Mouse (Mus musculus) forebrain, embryonic 14.5 days (tissue): ENCODE measurements at regions not wholly inside any gene's neighbourhood (a gene's known extent, or its start where the extent isn't known, plus 50 kb on each side); places are given as distances from the start of the nearest gene placed in this dataset.
A peak's percentile ranks its signal among the peaks of the same experiment; 100 is the strongest.

Experiments used
- ATAC-seq: fragments of 200-750 bp; cut with Nextera tagmentation; 2 replicates; pipeline ENCODE4 v1.8.0; 2017; ENCODE audit warnings: mild to moderate bottlenecking, moderate library complexity
- DNase-seq: peaks from one replicate; pipeline ENCODE4 v3.0.0-alpha.2; 2015; ENCODE audit warnings: low spot score
- H3K27ac ChIP-seq: fragments of 300-500 bp; sonication (generic); 2 replicates; pipeline ENCODE4 v1.5.1; 2014; ENCODE audit warnings: low read depth, mild to moderate bottlenecking, control low read depth, low read length, moderate library complexity
- H3K27me3 ChIP-seq: fragments of 300-500 bp; sonication (generic); replicated peaks from 2 replicates; pipeline ENCODE4 v1.6.1; 2014; ENCODE audit warnings: low read length, control low read depth, mixed read lengths; ENCODE audit not compliant: control insufficient read depth, insufficient read depth
- H3K36me3 ChIP-seq: fragments of 300-500 bp; sonication (generic); 2 replicates; pipeline ENCODE4 v1.6.1; 2014; ENCODE audit warnings: low read length, control low read depth; ENCODE audit not compliant: control insufficient read depth, insufficient read depth
- H3K4me1 ChIP-seq: fragments of 300-500 bp; sonication (generic); 2 replicates; pipeline ENCODE4 v1.6.1; 2014; ENCODE audit warnings: antibody characterized with exemption, low read length, control low read depth; ENCODE audit not compliant: control insufficient read depth, insufficient read depth
- H3K4me2 ChIP-seq: fragments of 300-500 bp; sonication (generic); 2 replicates; pipeline ENCODE4 v1.6.1; 2014; ENCODE audit warnings: mild to moderate bottlenecking, control low read depth, low read length
- H3K4me3 ChIP-seq: fragments of 300-500 bp; sonication (generic); 2 replicates; pipeline ENCODE4 v1.5.1; 2014; ENCODE audit warnings: low read depth, low read length, control low read depth
- H3K9ac ChIP-seq: fragments of 300-500 bp; sonication (generic); 2 replicates; pipeline ENCODE4 v1.6.1; 2014; ENCODE audit warnings: mild to moderate bottlenecking, low read length, control low read depth, moderate library complexity
- H3K9me3 ChIP-seq: fragments of 300-500 bp; sonication (generic); replicated peaks from 2 replicates; pipeline ENCODE4 v1.6.1; 2016; ENCODE audit warnings: low read length, control low read depth, mixed read lengths; ENCODE audit not compliant: control insufficient read depth
- WGBS: fragments of 180-500 bp; shearing (Covaris S2); extraction: QIAGEN DNeasy Blood & Tissue Kit; methylation state at CpG from one replicate; pipeline ENCODE4 v1.1.7; 2014; 5-methylcytosine and 5-hydroxymethylcytosine counted together

DNA sequence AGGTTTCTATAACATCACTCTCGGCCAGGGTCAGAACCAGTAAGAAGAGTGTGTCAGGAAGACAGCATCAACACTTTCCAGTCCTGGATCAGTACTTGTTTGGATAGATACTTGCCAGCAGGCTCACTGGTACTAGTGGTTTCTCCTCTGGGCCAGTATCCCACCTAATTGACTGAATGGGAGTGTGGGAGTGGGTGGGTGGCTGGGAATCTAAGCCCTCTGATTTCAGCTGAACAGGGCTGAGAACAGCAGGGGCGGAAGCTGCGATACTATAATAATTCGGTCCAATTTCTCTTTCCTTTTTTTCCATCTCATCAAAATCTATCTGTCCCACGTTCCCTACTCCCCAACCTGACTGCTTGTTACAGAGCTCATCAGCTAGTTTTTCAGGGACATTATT lies 217.0 kb downstream of the Rnf144b start:
- no peak overlapping the region for H3K27ac ChIP-seq
- H3K4me2 ChIP-seq, result no peak overlapping the region
- H3K27me3 ChIP-seq, result no peaks in the 10 kb centered on the region
- 76% methylated on average over 5 of the region's 5 CpGs for WGBS
- DNase-seq (no peak), ATAC-seq (no peak)
- H3K9ac ChIP-seq, result no peak overlapping the region
- H3K4me3 ChIP-seq, result no peak overlapping the region
- peaks cover 6% of the 10 kb centered on the region; the same call in 1 of the 2 replicates for H3K4me1 ChIP-seq
- no peaks in the 10 kb centered on the region for H3K9me3 ChIP-seq
- no peaks in the 10 kb centered on the region for H3K36me3 ChIP-seq

DNA sequence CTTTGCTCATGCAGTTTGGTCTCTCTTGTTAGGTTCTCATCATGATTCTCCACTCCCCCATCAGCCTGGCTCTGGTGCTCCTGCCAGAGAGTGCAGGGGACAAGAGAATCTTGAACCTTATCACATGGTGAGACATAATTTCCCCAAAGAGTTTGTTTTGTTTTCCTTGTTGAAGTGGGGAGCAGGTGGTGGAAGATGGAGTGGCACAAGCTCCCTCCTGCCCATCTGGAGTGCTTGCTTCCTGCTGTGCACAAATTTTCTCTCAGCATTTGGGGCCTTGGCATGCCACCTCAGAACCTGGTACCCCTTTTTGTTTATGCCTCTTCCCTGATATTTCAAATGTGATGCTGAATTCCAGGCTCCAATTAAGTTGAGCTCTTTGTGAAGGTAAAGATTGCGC lies 219.9 kb downstream of the Rnf144b start:
- H3K9me3 ChIP-seq, result no peaks in the 10 kb centered on the region
- no peak overlapping the region for H3K4me2 ChIP-seq
- no peak for ATAC-seq
- WGBS, result 79% methylated on average over 1 of the region's 1 CpGs
- no peaks in the 10 kb centered on the region for H3K36me3 ChIP-seq
- peak; percentile 53 for DNase-seq
- no peak overlapping the region for H3K27ac ChIP-seq
- H3K27me3 ChIP-seq, result no peaks in the 10 kb centered on the region
- H3K4me1 ChIP-seq, result peaks cover 4% of the 10 kb centered on the region; the same call in 1 of the 2 replicates
- H3K4me3 ChIP-seq, result no peak overlapping the region
- H3K9ac ChIP-seq, result no peak overlapping the region

DNA sequence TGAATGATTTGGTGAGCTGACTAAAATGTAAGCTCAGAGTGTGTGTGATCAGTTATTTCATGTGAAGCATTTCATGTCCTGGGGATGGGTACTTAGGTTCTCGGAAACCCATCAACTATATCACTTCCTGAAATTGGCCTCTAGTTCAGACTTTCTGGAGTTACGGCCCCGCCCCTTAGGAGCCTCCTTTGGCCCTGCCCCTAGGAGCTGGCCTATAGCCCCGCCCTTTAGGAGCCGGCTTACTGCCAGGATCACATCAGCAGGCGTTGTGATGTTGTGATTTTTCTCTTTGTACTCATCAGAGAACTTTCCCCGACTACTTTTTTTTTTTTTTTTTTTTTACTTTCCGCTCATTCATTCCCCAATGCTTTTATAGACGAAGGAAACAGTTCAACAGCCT lies 223.1 kb downstream of the Rnf144b start:
- DNase-seq (peak; percentile 42), ATAC-seq (no peak)
- Histone ChIP-seq H3K36me3 (no peaks in the 10 kb centered on the region), H3K27ac (no peak overlapping the region), H3K4me3 (no peak overlapping the region), H3K27me3 (no peaks in the 10 kb centered on the region), H3K9ac (no peak overlapping the region), H3K4me1 (peaks cover 6% of the 10 kb centered on the region; the same call in 1 of the 2 replicates), H3K4me2 (no peak overlapping the region), H3K9me3 (no peaks in the 10 kb centered on the region)
- 37% methylated on average over 9 of the region's 9 CpGs for WGBS

DNA sequence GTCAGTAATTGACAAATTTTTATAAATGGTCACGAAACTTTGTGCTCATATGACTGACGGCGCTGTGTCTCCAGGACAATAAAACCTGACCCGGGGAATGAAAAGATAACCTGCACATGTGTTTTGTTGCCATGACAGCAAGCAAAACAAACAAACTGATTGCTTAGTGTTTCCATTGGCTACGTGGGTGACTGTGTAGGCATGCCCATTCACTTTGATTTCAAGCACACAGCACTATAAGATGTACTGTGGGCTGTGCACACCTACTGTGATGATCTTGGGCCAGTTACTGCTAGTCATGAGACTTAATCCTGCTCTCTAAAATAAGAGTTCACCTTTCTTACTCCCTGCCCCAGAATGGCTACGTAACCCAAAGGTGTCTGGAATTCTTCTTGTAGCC lies 225.4 kb downstream of the Rnf144b start:
- ATAC-seq (no peak), DNase-seq (no peak)
- no peak overlapping the region for H3K27ac ChIP-seq
- H3K4me2 ChIP-seq, result no peak overlapping the region
- WGBS, result 71% methylated on average over 6 of the region's 6 CpGs
- no peak overlapping the region for H3K4me3 ChIP-seq
- H3K36me3 ChIP-seq, result no peaks in the 10 kb centered on the region
- H3K4me1 ChIP-seq, result peaks cover 6% of the 10 kb centered on the region; the same call in 1 of the 2 replicates
- H3K9me3 ChIP-seq, result no peaks in the 10 kb centered on the region
- H3K27me3 ChIP-seq, result no peaks in the 10 kb centered on the region
- no peak overlapping the region for H3K9ac ChIP-seq

DNA sequence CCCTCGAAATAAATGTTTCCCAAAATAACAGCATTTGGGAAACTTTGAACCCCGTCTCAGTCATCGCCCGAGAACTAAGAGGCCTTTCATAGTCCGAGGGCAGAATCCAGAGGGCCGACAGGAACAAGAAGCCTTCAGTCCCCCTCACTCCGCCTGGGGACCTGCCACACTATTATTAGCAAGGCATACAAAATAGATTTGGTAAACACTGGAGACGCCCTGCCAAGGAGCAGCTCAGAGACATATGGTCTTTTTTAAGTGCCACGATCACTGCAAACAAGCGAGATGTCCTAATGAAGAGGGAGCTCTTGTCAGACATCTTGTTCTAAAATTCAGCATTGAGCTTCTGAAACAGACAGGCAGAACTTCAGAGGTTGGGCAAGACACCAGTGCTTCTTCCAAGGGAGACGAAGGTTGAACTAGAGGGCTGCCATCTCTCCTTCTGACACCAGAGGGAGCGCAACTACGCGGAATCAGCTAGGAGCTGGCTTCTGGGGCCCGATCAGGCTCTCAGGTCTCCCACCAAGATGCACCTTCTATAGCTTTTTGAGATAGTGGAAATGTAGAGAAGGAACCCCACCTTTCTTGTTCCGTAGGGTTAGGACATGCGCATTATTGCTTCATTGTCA lies 226.2 kb downstream of the Rnf144b start:
- ATAC-seq, result peak; percentile 72
- 19% methylated on average over 17 of the region's 17 CpGs for WGBS

DNA sequence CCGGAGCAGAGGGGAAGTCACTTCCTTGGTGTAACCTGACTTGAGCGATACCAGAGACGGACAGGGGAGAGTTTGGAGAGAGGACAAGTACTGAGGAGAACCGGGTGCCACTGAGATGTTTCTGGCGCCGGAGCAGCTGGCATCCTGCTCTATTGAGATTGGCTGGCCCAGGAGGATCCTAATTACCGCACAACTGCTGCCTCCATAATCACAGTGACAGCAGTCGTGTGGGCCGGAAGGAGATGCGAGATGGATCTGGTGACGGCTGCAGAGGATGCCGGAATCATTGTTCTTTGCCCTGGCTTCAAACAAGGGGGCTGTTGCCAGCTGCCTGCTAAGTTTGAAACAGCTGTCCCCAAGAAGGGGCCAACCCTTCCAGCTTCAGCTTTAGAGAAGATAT lies 232.0 kb downstream of the Rnf144b start:
- Histone ChIP-seq H3K9ac (no peak overlapping the region), H3K27ac (no peak overlapping the region), H3K27me3 (no peaks in the 10 kb centered on the region), H3K4me1 (0 out of 2 replicates have a peak, but pooled peaks cover 2% of the 10 kb centered on the region), H3K4me3 (no peak overlapping the region), H3K36me3 (no peaks in the 10 kb centered on the region), H3K9me3 (no peaks in the 10 kb centered on the region), H3K4me2 (no peak overlapping the region)
- WGBS, result 85% methylated on average over 12 of the region's 12 CpGs
- no peak for ATAC-seq
- DNase-seq, result peak; percentile 38

More for the DNA sequence above, 226.2 kb downstream of the Rnf144b start:
- H3K27me3 ChIP-seq, result no peaks in the 10 kb centered on the region
- no peaks in the 10 kb centered on the region for H3K36me3 ChIP-seq
- H3K9me3 ChIP-seq, result no peaks in the 10 kb centered on the region
- peaks cover 6% of the 10 kb centered on the region; the same call in 1 of the 2 replicates for H3K4me1 ChIP-seq
- no peak overlapping the region for H3K4me3 ChIP-seq
- no peak overlapping the region for H3K27ac ChIP-seq
- no peak overlapping the region for H3K4me2 ChIP-seq
- no peak overlapping the region for H3K9ac ChIP-seq
- DNase-seq, result peak; percentile 91

DNA sequence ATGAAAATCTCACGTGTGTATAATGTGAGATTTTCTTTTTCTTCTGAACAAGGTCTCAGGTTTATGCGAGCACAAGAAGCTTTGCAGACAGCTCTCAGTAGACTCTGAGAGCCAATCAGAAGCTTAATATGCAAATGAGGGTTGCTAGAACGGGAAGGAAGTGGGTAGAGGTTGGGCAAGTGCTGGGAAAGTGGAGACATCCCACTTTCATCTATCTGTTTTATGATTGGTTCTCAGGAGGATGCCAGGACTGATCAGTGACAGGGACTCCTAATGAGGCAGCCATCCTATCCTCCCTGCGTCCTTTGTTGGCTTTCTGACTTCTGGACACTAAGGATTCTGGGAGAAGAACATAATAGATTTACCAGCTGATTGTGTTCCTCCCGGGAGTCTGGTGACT lies 232.7 kb downstream of the Rnf144b start:
- H3K4me2 ChIP-seq, result no peak overlapping the region
- ATAC-seq (no peak), DNase-seq (no peak)
- no peak overlapping the region for H3K4me3 ChIP-seq
- no peak overlapping the region for H3K9ac ChIP-seq
- no peak overlapping the region for H3K27ac ChIP-seq
- no peaks in the 10 kb centered on the region for H3K9me3 ChIP-seq
- H3K36me3 ChIP-seq, result no peaks in the 10 kb centered on the region
- 0 out of 2 replicates have a peak, but pooled peaks cover 2% of the 10 kb centered on the region for H3K4me1 ChIP-seq
- WGBS, result 67% methylated on average over 5 of the region's 5 CpGs
- H3K27me3 ChIP-seq, result no peaks in the 10 kb centered on the region

DNA sequence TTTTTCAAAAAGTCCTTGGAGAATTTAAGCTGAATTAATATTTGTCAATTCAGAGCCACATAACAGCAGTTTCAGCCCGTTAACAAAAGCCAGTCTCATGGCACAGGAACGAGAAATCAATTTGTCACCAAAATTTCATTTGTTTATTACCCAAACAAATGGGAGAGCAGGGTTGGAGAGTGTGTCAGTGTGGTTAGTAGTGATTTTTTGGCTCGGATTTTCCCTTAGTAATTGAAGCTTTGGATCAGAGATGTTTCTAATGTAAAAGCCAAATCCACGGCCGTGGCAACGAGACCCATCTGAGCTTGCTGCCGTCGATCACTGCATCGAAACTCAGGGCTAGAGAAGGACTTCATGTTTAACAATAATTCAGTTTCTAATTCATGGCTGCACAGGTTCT lies 236.5 kb downstream of the Rnf144b start:
- H3K27me3 ChIP-seq, result no peaks in the 10 kb centered on the region
- DNase-seq (no peak), ATAC-seq (no peak)
- no peaks in the 10 kb centered on the region for H3K36me3 ChIP-seq
- H3K4me2 ChIP-seq, result no peak overlapping the region
- no peak overlapping the region for H3K27ac ChIP-seq
- H3K9ac ChIP-seq, result no peak overlapping the region
- no peak overlapping the region for H3K4me3 ChIP-seq
- 0 out of 2 replicates have a peak, but pooled peaks cover 2% of the 10 kb centered on the region for H3K4me1 ChIP-seq
- 76% methylated on average over 9 of the region's 9 CpGs for WGBS
- no peaks in the 10 kb centered on the region for H3K9me3 ChIP-seq

DNA sequence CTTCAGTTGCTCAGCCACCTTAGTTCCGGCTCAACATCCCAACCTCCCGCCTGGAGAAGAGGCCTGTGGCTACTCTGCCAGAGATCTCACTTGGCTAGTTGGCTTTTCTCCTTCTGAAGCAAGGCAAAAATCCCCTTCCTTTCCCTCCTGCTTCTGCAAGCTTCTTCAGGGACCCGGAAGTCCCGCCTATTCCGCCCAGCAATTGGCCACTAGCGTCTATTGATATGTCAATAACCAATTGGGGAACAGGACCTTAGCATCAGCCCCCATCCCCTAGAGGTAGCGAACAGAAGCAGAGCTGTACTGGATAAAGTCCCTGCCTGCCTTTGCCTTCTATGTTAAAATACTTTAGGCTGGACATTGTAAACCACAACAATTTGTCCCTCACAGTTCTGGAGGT lies 243.3 kb downstream of the Rnf144b start:
- Histone ChIP-seq H3K36me3 (no peaks in the 10 kb centered on the region), H3K27ac (no peak overlapping the region), H3K9me3 (no peaks in the 10 kb centered on the region), H3K9ac (no peak overlapping the region), H3K27me3 (no peaks in the 10 kb centered on the region), H3K4me1 (peaks cover 5% of the 10 kb centered on the region), H3K4me3 (no peak overlapping the region), H3K4me2 (no peak overlapping the region)
- ATAC-seq, result no peak
- no peak for DNase-seq
- WGBS, result 76% methylated on average over 7 of the region's 7 CpGs
